In genomic region chr13:37503898-37504297, GRCm38 (mm10) we compare ENCODE assay signal across 14 mouse cellular contexts.
"Had no signal": no experiment of that assay in that cellular context is flagged by ENCODE, and none has a peak within 500 bp of the region (broad histone marks: within the 10 kb centered on the region; RNA-seq: fewer than 3 reads in every experiment).

No protein-coding gene starts in this region.

- H3K4me3 ChIP-seq: kidney, embryonic 15.5 days; limb, embryonic 15.5 days; liver, embryonic 13.5 days; midbrain, embryonic 12.5 days had no signal

- ATAC-seq: midbrain, embryonic 16.5 days had no signal

- H3K27ac ChIP-seq: kidney, embryonic 15.5 days; limb, embryonic 15.5 days; liver, embryonic 13.5 days; midbrain, embryonic 12.5 days; stomach, postnatal 0 days had no signal

- DNase-seq: kidney, adult 2 months; kidney, postnatal 14 days; layer of hippocampus, postnatal 36 days; liver, embryonic 13.5 days; lung, adult 2 months; lung, postnatal 10 days; right cerebral cortex, adult 18-20 months; thymus, adult 2 months; thymus, postnatal 25 days had no signal

- H3K4me2 ChIP-seq: kidney, embryonic 15.5 days; limb, embryonic 15.5 days; liver, embryonic 13.5 days; midbrain, embryonic 12.5 days had no signal

- H3K9me3 ChIP-seq: kidney, embryonic 15.5 days; limb, embryonic 15.5 days; liver, embryonic 13.5 days; midbrain, embryonic 12.5 days had no signal

- H3K27me3 ChIP-seq: kidney, embryonic 15.5 days; limb, embryonic 15.5 days; liver, embryonic 13.5 days had no signal

- H3K36me3 ChIP-seq: kidney, embryonic 15.5 days; limb, embryonic 15.5 days; liver, embryonic 13.5 days; midbrain, embryonic 12.5 days had no signal

- H3K9ac ChIP-seq: kidney, embryonic 15.5 days; limb, embryonic 15.5 days; liver, embryonic 13.5 days; midbrain, embryonic 12.5 days had no signal
